Mouse (Mus musculus): ENCODE results near the gene Kcnq4.

The Kcnq4 gene

GRCm38 (mm10) chr4:120721574-120721973 lies 26.8 kb downstream of the Kcnq4 start:
- DNase-seq = no peak

DNA sequence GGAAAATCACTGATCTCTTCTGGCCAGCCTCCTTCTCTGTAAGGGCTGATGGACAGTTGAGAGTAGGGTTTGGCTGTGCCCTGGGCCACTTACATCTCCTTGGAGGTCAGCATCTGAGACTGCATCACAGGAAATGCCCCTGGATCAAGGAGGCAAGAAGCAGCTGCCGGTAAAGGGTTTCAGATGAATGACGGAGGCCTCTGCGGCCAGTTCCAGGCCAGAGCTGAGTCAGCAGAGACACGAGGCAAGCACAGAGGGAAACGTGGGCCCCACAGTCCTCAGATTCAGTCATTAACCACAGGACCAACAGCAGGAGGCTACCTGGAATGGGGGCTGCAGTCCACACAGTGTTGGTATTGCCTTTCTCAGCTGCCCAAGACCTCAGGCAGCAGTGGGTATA lies 29.3 kb downstream of the Kcnq4 start:
- DNase-seq = no peak

GRCm38 (mm10) chr4:120717591-120717990 lies 30.8 kb downstream of the Kcnq4 start:
- DNase-seq = no peak

- DNase-seq = no peak
Observed at GRCm38 (mm10) chr4:120716765-120717164, 31.6 kb downstream of the Kcnq4 start.

DNA sequence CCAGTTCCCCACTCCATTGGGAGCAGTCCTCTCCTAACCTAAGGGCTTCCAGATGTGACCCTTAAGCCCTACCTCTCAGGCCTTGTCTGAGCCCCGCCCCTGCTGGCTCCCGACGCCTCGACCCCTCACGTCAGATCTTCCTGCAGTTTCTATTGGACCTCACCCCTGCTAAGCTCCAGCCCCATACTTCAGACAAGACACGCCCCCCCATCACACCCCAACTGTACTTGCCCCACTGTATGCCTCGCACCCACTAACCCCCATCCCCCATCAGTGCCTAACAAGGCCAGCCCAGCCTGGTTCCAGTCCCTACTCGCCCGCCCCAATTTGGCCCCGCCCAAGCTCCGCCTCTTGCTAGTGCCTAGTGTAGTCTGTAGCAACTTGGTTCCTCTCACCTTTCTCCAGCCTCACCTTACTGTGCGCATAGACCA lies 32.3 kb downstream of the Kcnq4 start:
- peak; percentile 84 for DNase-seq

- DNase-seq = no peak
Observed at GRCm38 (mm10) chr4:120713856-120714497, 34.4 kb downstream of the Kcnq4 start.

GRCm38 (mm10) chr4:120713021-120713420 lies 35.4 kb downstream of the Kcnq4 start:
- DNase-seq = no peak

DNA sequence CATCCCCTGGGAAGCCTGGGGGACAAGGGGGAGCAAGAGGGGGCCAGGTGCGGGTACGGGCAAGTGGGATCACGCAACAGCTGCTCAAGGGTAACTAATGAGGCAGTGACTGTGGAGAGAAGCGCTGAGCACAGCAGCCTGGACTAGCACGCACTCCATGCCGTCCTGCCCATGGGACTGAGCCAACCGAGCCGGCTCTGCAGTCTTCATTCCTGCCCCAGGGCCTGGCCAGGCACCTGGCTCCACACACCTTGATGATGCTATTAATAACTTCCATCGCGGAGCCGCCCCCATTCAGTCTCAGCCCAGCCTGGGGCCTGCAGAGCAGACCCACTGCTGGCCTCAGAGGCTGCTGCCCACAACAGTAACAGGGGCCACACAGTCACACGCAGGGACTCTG lies 36.2 kb downstream of the Kcnq4 start:
- no peak for DNase-seq

DNA sequence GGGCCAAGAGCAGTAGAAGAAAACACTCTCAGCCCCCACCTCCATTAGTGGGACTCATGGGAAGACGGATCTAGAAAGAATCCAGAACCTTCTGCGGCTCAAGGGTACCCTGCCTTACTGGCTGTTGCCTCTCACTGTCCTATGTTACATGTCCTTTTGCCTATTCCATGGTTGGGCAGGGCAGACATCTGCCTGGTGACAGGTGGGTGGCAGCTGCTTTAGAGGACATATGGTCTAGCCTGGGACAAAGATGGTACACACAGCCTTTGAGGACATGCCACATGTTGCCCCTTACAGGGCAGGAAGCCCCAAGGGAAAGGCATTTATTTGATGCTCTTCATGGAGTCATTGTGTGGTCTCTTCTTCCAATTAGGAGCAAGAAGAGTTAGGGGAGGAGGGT lies 45.9 kb downstream of the Kcnq4 start:
- no peak for DNase-seq

GRCm38 (mm10) chr4:120702056-120702455 lies 46.4 kb downstream of the Kcnq4 start:
- no peak for DNase-seq

DNA sequence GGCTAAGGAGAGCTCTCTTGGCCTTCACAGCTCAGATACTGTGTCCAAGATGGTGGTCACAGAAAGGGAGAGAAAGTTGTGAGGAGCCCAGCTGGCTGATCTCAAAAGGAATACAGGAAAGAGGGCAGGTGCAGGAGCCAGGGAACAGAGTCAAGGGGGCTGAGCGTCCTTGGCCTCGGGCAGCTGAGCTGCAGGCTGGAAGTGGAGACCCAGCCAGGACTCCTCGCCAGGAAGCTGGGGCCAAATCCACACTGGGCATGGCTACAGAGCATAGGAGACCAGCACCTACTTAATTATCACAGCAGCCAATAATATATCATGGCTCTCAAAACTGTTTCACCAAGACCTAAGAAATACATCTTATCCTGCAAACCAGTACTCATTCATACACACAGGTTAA lies 47.2 kb downstream of the Kcnq4 start:
- DNase-seq = no peak

- peak; percentile 75 for DNase-seq
Observed at GRCm38 (mm10) chr4:120697799-120698484, 50.5 kb downstream of the Kcnq4 start.

GRCm38 (mm10) chr4:120697353-120697752 lies 51.1 kb downstream of the Kcnq4 start:
- DNase-seq = no peak

DNA sequence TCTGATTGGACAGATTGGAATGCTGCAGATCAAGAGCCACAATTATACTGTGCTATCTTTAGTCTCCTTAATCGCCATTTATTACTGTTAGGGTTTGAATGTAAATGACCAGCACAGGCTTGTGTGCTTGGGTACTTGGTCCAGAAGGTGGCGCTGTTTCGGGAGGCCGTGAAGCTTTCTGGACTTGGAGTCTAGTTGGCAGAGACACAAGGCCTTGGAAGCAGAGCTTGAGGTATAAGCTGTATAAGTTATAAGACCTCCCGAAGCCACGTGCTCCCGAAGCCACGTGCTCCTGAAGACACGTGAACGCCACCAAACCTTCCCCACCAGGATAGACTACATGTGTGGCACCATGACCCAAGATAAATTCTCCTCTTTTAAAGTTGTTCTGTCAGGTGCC lies 55.7 kb downstream of the Kcnq4 start:
- peak; percentile 59 for DNase-seq

GRCm38 (mm10) chr4:120689317-120689716 lies 59.1 kb downstream of the Kcnq4 start:
- DNase-seq = no peak

GRCm38 (mm10) chr4:120687282-120687681 lies 61.1 kb downstream of the Kcnq4 start:
- DNase-seq = no peak

GRCm38 (mm10) chr4:120683278-120683997 lies 65.0 kb downstream of the Kcnq4 start:
- DNase-seq = peak; percentile 74

DNA sequence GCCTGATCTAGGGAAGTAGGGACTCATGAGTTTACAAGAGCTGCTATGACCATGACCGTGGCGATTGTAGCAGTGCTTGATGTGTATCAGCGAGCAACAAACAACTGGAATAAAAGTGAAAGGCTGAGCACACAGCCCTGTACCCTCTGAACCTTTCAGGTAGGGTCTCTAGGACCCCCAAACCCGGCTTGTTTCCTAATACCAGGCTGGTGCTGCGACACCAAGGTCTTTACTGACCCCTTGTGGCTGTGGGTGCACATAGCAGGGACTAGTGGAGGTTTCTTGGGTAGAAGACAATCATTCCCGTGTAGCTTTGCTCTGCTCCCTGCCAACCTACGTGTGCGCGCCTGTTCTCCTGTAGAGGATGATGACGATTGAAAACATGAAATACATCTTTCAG lies 66.2 kb downstream of the Kcnq4 start:
- DNase-seq = peak; percentile 87

- DNase-seq = peak; percentile 71
Observed at GRCm38 (mm10) chr4:120680953-120681352, 67.5 kb downstream of the Kcnq4 start.

DNA sequence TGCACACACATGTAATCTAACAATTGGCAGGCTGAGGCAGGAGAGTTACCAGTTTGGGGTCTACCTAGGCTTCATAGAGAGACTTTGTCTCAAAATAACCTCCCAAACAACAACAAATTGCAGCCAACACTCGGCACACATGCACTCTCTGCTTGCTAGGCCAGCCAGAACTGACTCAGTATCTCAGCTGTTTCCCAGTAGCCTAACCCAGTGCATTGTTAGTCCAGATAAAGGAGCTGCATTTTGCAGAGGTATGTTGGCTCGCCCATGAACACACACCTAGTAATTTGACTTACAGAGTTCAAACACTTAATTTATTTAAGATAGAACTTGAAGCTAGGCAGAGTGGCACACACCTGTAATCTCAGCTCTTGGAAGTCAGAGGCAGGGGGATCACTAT lies 72.8 kb downstream of the Kcnq4 start:
- peak; percentile 70 for DNase-seq

DNA sequence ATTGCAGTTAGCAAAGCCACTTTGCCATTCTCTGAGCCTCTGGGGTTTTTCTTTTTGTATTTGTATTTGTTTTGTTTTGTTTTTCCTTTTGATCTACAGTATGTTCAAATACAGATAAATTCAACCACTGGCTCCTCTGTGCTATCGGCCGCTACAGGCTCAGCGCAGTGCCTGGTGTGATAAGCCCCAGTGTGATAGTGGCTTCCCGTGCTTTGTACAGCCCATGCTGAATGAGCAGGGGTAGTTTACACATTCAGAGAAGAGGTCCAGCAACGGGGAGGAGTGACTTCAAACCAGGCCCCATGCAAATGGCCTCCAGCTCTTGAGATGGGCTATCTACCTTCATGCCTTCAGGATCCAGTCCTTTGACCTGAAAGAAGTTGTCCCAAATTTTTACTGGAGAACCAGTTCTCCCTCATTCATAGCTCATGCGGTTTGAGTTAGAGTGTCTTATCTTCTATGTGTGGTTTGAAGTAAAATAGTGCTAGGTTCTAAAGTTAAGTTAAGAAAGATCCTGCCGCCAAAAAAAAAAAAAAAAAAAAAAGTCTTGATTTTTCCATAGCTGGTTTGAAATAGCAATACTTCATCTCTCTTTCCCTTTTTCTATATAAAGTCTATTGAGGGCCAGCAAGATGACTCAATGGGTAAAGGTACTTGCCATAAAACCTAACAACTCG lies 73.5 kb downstream of the Kcnq4 start:
- DNase-seq = peak; percentile 92

GRCm38 (mm10) chr4:120673606-120674005 lies 74.8 kb downstream of the Kcnq4 start:
- DNase-seq = no peak

DNA sequence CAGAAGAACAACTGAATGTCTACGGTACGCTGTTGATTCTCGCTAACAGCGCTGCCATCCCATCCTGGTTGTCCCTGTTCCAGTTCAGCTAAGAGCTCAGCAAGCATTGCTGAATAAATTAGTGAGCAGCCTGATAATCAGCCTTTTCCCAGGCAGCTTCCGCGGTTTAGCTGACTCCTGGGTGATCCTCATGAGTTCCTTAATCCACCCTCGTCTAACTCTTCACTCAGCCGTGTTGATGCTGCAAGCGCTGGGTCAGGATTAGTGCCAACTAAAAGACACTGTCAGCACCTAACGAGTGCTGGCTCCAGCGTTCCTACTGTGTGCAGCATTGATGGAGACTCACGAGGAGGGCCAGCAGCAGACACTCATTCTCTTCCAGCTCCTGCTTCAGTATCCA lies 77.4 kb downstream of the Kcnq4 start:
- DNase-seq = no peak
